ENCODE assay signal across 14 mouse cellular contexts in genomic region chr19:41697807-41698515, GRCm38 (mm10). TPM values are rescaled to one million over a fixed set of nuclear protein-coding genes. Genes with fewer than 3 reads are reported as not detected.
DNase-seq lines count a peak whose midpoint lies in the region; ATAC-seq and TF ChIP-seq lines count a peak whose summit lies in the region.
"Had no signal": no experiment of that assay in that cellular context is flagged by ENCODE, and none has a peak within 500 bp of the region (broad histone marks: within the 10 kb centered on the region; RNA-seq: fewer than 3 reads in every experiment).

No protein-coding gene starts in this region.

- intact Hi-C loops in left cerebral cortex, adult 2 months (cut with DNase I): loop anchor here (1.0 kb wide), 2 partner anchors 36 to 38 kb away; no protein-coding TSS in a partner anchor
- intact Hi-C loops in left cerebral cortex, postnatal 25 days (cut with DNase I): loop anchor here (1.0 to 5.0 kb wide), 2 partner anchors 37 to 44 kb away; partner anchors contain the start of gene Slit1

- WGBS in forebrain, embryonic 11.5 days: 72% methylated on average over 6 of the region's 6 CpGs
- 52% methylated on average over 6 of the region's 6 CpGs for WGBS in limb, embryonic 13.5 days
- 56% methylated on average over 6 of the region's 6 CpGs for WGBS in neural tube, embryonic 14.5 days

- H3K27me3 ChIP-seq in forebrain, embryonic 11.5 days (ENCODE audit: control insufficient read depth, insufficient read depth, low read length): peaks cover 3% of the 10 kb centered on the region; the same call in 1 of the 2 replicates
- peaks cover 48% of the 10 kb centered on the region for H3K27me3 ChIP-seq in limb, embryonic 13.5 days
- H3K27me3 ChIP-seq in neural tube, embryonic 14.5 days (ENCODE audit: control insufficient read depth, insufficient read depth, low read length): no peaks in the 10 kb centered on the region
- H3K27me3 ChIP-seq: embryonic facial prominence, embryonic 15.5 days; lung, embryonic 15.5 days had no signal

- H3K4me2 ChIP-seq in forebrain, embryonic 11.5 days (ENCODE audit: low read depth, low read length, severe bottlenecking): no peak overlapping the region
- H3K4me2 ChIP-seq in limb, embryonic 13.5 days (replicated peaks): no peak overlapping the region
- no peak overlapping the region for H3K4me2 ChIP-seq in neural tube, embryonic 14.5 days (ENCODE audit: low read depth, low read length)
- H3K4me2 ChIP-seq: embryonic facial prominence, embryonic 15.5 days; lung, embryonic 15.5 days had no signal

- no peak overlapping the region for H3K9ac ChIP-seq in forebrain, embryonic 11.5 days (ENCODE audit: low read length)
- H3K9ac ChIP-seq in limb, embryonic 13.5 days: no peak overlapping the region
- no peak overlapping the region for H3K9ac ChIP-seq in neural tube, embryonic 14.5 days (replicated peaks; ENCODE audit: low read depth, low read length)
- H3K9ac ChIP-seq: embryonic facial prominence, embryonic 15.5 days; lung, embryonic 15.5 days had no signal

- H3K4me3 ChIP-seq in left cerebral cortex, adult 2 months: no peak overlapping the region
- no peak overlapping the region for H3K4me3 ChIP-seq in forebrain, embryonic 11.5 days (ENCODE audit: low read depth, low read length)
- no peak overlapping the region for H3K4me3 ChIP-seq in limb, embryonic 13.5 days
- no peak overlapping the region for H3K4me3 ChIP-seq in neural tube, embryonic 14.5 days (ENCODE audit: low read depth, low read length)
- H3K4me3 ChIP-seq: embryonic facial prominence, embryonic 15.5 days; lung, embryonic 15.5 days had no signal

- H3K9me3 ChIP-seq in forebrain, embryonic 11.5 days (ENCODE audit: control insufficient read depth, low read length): no peaks in the 10 kb centered on the region
- H3K9me3 ChIP-seq in limb, embryonic 13.5 days: no peaks in the 10 kb centered on the region
- no peaks in the 10 kb centered on the region for H3K9me3 ChIP-seq in neural tube, embryonic 14.5 days (ENCODE audit: control insufficient read depth, low read length)
- H3K9me3 ChIP-seq: embryonic facial prominence, embryonic 15.5 days; lung, embryonic 15.5 days had no signal

- DNase-seq in left cerebral cortex, adult 2 months (ENCODE audit: extremely low spot score in 1 of 2, low spot score in 2 of 2): no peak
- DNase-seq in left cerebral cortex, postnatal 25 days (ENCODE audit: low spot score in 2 of 2): no peak
- no peak for DNase-seq in forebrain, embryonic 11.5 days (ENCODE audit: low spot score)
- no peak for DNase-seq in layer of hippocampus, adult 9-10 months (ENCODE audit: low spot score)
- DNase-seq in adrenal gland, postnatal 4 days (ENCODE audit: low spot score in 2 of 2): no peak
- DNase-seq in frontal cortex, postnatal 25 days (ENCODE audit: low spot score in 2 of 2): no peak
- DNase-seq: adrenal gland, adult 8-10 months; gastrocnemius, postnatal 25 days; thymus, postnatal 14 days had no signal

- ATAC-seq in forebrain, embryonic 11.5 days (replicated peaks; ENCODE audit: low FRiP score): peak; percentile 70
- peak; percentile 55; the same call in 1 of the 2 replicates for ATAC-seq in limb, embryonic 13.5 days (ENCODE audit: low FRiP score, low read depth)
- peak; percentile 20; the same call in 1 of the 2 replicates for ATAC-seq in neural tube, embryonic 14.5 days (ENCODE audit: low read depth)

- peaks cover 19% of the 10 kb centered on the region; the same call in 1 of the 2 replicates for H3K4me1 ChIP-seq in forebrain, embryonic 11.5 days (replicated peaks; ENCODE audit: control insufficient read depth, insufficient read depth, low read length)
- H3K4me1 ChIP-seq in limb, embryonic 13.5 days: peaks cover 13% of the 10 kb centered on the region; the same call in 1 of the 2 replicates
- peaks cover 65% of the 10 kb centered on the region for H3K4me1 ChIP-seq in neural tube, embryonic 14.5 days (ENCODE audit: control insufficient read depth, insufficient read depth, low read length)
- H3K4me1 ChIP-seq: embryonic facial prominence, embryonic 15.5 days; lung, embryonic 15.5 days had no signal

- H3K27ac ChIP-seq in left cerebral cortex, adult 2 months: peak overlapping the region; percentile 80
- H3K27ac ChIP-seq in forebrain, embryonic 11.5 days (ENCODE audit: low read depth, low read length): peak overlapping the region; percentile 58; the same call in 1 of the 2 replicates
- H3K27ac ChIP-seq in limb, embryonic 13.5 days: no peak overlapping the region
- peak overlapping the region; percentile 57 for H3K27ac ChIP-seq in neural tube, embryonic 14.5 days (ENCODE audit: low read depth, low read length)
- H3K27ac ChIP-seq: embryonic facial prominence, embryonic 15.5 days; kidney, postnatal 0 days; lung, embryonic 15.5 days had no signal

- no peak for TF ChIP-seq CTCF in left cerebral cortex, adult 2 months (IDR thresholded peaks at IDR 0.05)

- no peaks in the 10 kb centered on the region for H3K36me3 ChIP-seq in forebrain, embryonic 11.5 days (ENCODE audit: control insufficient read depth, insufficient read depth, low read length)
- H3K36me3 ChIP-seq in limb, embryonic 13.5 days: no peaks in the 10 kb centered on the region
- no peaks in the 10 kb centered on the region for H3K36me3 ChIP-seq in neural tube, embryonic 14.5 days (ENCODE audit: control insufficient read depth, insufficient read depth, low read length)
- H3K36me3 ChIP-seq: embryonic facial prominence, embryonic 15.5 days; lung, embryonic 15.5 days had no signal

RNA-seq across cellular contexts. Expression of gene Slit1, which starts 45.5 kb away (rescaled TPM):
- total RNA-seq in left cerebral cortex, adult 2 months (2021): 10 to 100 TPM; 59.0 to 60.6 TPM
- total RNA-seq in left cerebral cortex, postnatal 25 days (2021): 10 to 100 TPM; 46.4 to 49.8 TPM
- 4.6 and 5.6 TPM in 2 replicates for polyA plus RNA-seq in forebrain, embryonic 11.5 days (2014; fragmentation: Nextera tagmentation; extraction: Ambion mirVana)
- 0.29 and 0.32 TPM in 2 replicates for polyA plus RNA-seq in limb, embryonic 13.5 days (2015; fragmentation: Nextera tagmentation; extraction: Ambion mirVana)
- polyA plus RNA-seq in neural tube, embryonic 14.5 days (2014; fragmentation: Nextera tagmentation; extraction: Ambion mirVana): 38.5 and 53.5 TPM in 2 replicates
- 1 to 10 TPM; 7.1 to 8.3 TPM for total RNA-seq in adrenal gland, postnatal 4 days (2021)

Comparison
In these comparisons a context has a peak if more than half of its experiments do, and no peak if none do; other contexts are left out.
1. ATAC-seq: peak in every context shown above with its lines; median percentile 70 in forebrain, embryonic 11.5 days; 55 in limb, embryonic 13.5 days; 20 in neural tube, embryonic 14.5 days.
2. RNA of gene Slit1, which starts 45.5 kb away (total RNA-seq): 59.0 to 60.6 TPM in left cerebral cortex, adult 2 months and 46.4 to 49.8 TPM in left cerebral cortex, postnatal 25 days; 7.1 to 8.3 TPM in adrenal gland, postnatal 4 days; every median in the first group is over 4 times any median in the second.